Mouse (Mus musculus): Measurements from ENCODE around the gene Ppp2r5d. TPM values are rescaled to one million over a fixed set of nuclear protein-coding genes. Genes with fewer than 3 reads are reported as not detected.

Gene Ppp2r5d
- polyA plus RNA-seq, 1 experiment from 2014 or later, result 51.0 TPM

- Histone ChIP-seq H3K27ac (peak overlapping the region; percentile 97; the same call in 1 of the 2 replicates), H3K4me1 (replicated peaks; ENCODE audit: insufficient read depth, low read length) (peaks cover 23% of the 10 kb centered on the region; the same call in 1 of the 2 replicates), H3K9ac (ENCODE audit: low read depth, low read length) (peak overlapping the region; percentile 82; the same call in 1 of the 2 replicates), H3K4me2 (ENCODE audit: low read length) (peak overlapping the region; percentile 85), H3K9me3 (replicated peaks; ENCODE audit: low read length) (no peaks in the 10 kb centered on the region), H3K36me3 (ENCODE audit: insufficient read depth, low read length) (peaks cover 40% of the 10 kb centered on the region), H3K27me3 (ENCODE audit: insufficient read depth, low read length) (no peaks in the 10 kb centered on the region), H3K4me3 (replicated peaks; ENCODE audit: low read depth, low read length) (peak overlapping the region; percentile 69)
- DNase-seq (ENCODE audit: low spot score) (no peak), ATAC-seq (replicated peaks; ENCODE audit: low FRiP score, low read depth) (no peak)
- whole genome bisulfite sequencing, result 48% methylated on average over 20 of the region's 20 CpGs
- no peak for TF ChIP-seq CTCF (IDR thresholded peaks at IDR 0.05; ENCODE audit: low read depth)
Measured at GRCm38 (mm10) chr17:46651755-46652547, 53.0 kb downstream of the Ppp2r5d start.

- Histone ChIP-seq H3K4me1 (replicated peaks; ENCODE audit: insufficient read depth, low read length) (peaks cover 22% of the 10 kb centered on the region; the same call in 1 of the 2 replicates), H3K4me2 (ENCODE audit: low read length) (peak overlapping the region; percentile 85), H3K27ac (peak overlapping the region; percentile 97), H3K9ac (ENCODE audit: low read depth, low read length) (peak overlapping the region; percentile 82), H3K36me3 (ENCODE audit: insufficient read depth, low read length) (peaks cover 34% of the 10 kb centered on the region), H3K4me3 (replicated peaks; ENCODE audit: low read depth, low read length) (peak overlapping the region; percentile 69), H3K9me3 (replicated peaks; ENCODE audit: low read length) (no peaks in the 10 kb centered on the region), H3K27me3 (ENCODE audit: insufficient read depth, low read length) (no peaks in the 10 kb centered on the region)
- 61% methylated on average over 17 of the region's 17 CpGs for WGBS
- DNase-seq (ENCODE audit: low spot score), result no peak
- TF ChIP-seq CTCF (IDR thresholded peaks at IDR 0.05; ENCODE audit: low read depth), result no peak
- ATAC-seq (replicated peaks; ENCODE audit: low FRiP score, low read depth), result no peak
Measured at GRCm38 (mm10) chr17:46651292-46651691, 53.6 kb downstream of the Ppp2r5d start.

GRCm38 (mm10) chr17:46650232-46651031, 54.5 kb downstream of the Ppp2r5d start, which contains the start of gene Cul7:
TSS of gene Cul7 (plus strand) at chr17:46650337.
- TF ChIP-seq CTCF (IDR thresholded peaks at IDR 0.05; ENCODE audit: low read depth), result 0 out of 2 replicates have a peak, but pooled peaks have one; percentile 10
- WGBS, result under 1% methylated on average over 51 of the region's 58 CpGs
- peaks cover 20% of the 10 kb centered on the region; the same call in 1 of the 2 replicates for H3K4me1 ChIP-seq (replicated peaks; ENCODE audit: insufficient read depth, low read length)
- H3K4me2 ChIP-seq (ENCODE audit: low read length), result peak within 1 kb of the TSS; percentile 85
- peak within 1 kb of the TSS; percentile 69 for H3K4me3 ChIP-seq (replicated peaks; ENCODE audit: low read depth, low read length)
- peak within 1 kb of the TSS; percentile 82 for H3K9ac ChIP-seq (ENCODE audit: low read depth, low read length)
- ATAC-seq (replicated peaks; ENCODE audit: low FRiP score, low read depth) (peak; percentile 89), DNase-seq (ENCODE audit: low spot score) (peak; percentile 99)
- peaks cover 25% of the 10 kb centered on the region for H3K36me3 ChIP-seq (ENCODE audit: insufficient read depth, low read length)
- no peaks in the 10 kb centered on the region for H3K9me3 ChIP-seq (replicated peaks; ENCODE audit: low read length)
- no peaks in the 10 kb centered on the region for H3K27me3 ChIP-seq (ENCODE audit: insufficient read depth, low read length)
- H3K27ac ChIP-seq, result peak within 1 kb of the TSS; percentile 97

GRCm38 (mm10) chr17:46649811-46650210, 55.1 kb downstream of the Ppp2r5d start:
- Histone ChIP-seq H3K27me3 (ENCODE audit: insufficient read depth, low read length) (no peaks in the 10 kb centered on the region), H3K4me2 (ENCODE audit: low read length) (peak overlapping the region; percentile 85), H3K36me3 (ENCODE audit: insufficient read depth, low read length) (peaks cover 22% of the 10 kb centered on the region), H3K27ac (peak overlapping the region; percentile 97), H3K4me3 (replicated peaks; ENCODE audit: low read depth, low read length) (peak overlapping the region; percentile 69), H3K9ac (ENCODE audit: low read depth, low read length) (peak overlapping the region; percentile 82; the same call in 1 of the 2 replicates), H3K4me1 (replicated peaks; ENCODE audit: insufficient read depth, low read length) (peaks cover 20% of the 10 kb centered on the region; the same call in 1 of the 2 replicates), H3K9me3 (replicated peaks; ENCODE audit: low read length) (no peaks in the 10 kb centered on the region)
- DNase-seq (ENCODE audit: low spot score) (no peak), ATAC-seq (replicated peaks; ENCODE audit: low FRiP score, low read depth) (no peak)
- no peak for TF ChIP-seq CTCF (IDR thresholded peaks at IDR 0.05; ENCODE audit: low read depth)
- WGBS, result 21% methylated on average over 15 of the region's 15 CpGs

- H3K4me1 ChIP-seq (replicated peaks; ENCODE audit: insufficient read depth, low read length), result peaks cover 27% of the 10 kb centered on the region; the same call in 1 of the 2 replicates
- no peak for ATAC-seq (replicated peaks; ENCODE audit: low FRiP score, low read depth)
- no peak for DNase-seq (ENCODE audit: low spot score)
Measured at GRCm38 (mm10) chr17:46648436-46648835, 56.5 kb downstream of the Ppp2r5d start.

GRCm38 (mm10) chr17:46647279-46647678, 57.6 kb downstream of the Ppp2r5d start:
- H3K4me2 ChIP-seq (ENCODE audit: low read length), result peak overlapping the region; percentile 71; the same call in 1 of the 2 replicates
- H3K36me3 ChIP-seq (ENCODE audit: insufficient read depth, low read length), result peaks cover 11% of the 10 kb centered on the region
- H3K27ac ChIP-seq, result no peak overlapping the region
- H3K9me3 ChIP-seq (replicated peaks; ENCODE audit: low read length), result no peaks in the 10 kb centered on the region
- no peak overlapping the region for H3K4me3 ChIP-seq (replicated peaks; ENCODE audit: low read depth, low read length)
- no peak overlapping the region for H3K9ac ChIP-seq (ENCODE audit: low read depth, low read length)
- no peak for TF ChIP-seq CTCF (IDR thresholded peaks at IDR 0.05; ENCODE audit: low read depth)
- DNase-seq (ENCODE audit: low spot score) (no peak), ATAC-seq (replicated peaks; ENCODE audit: low FRiP score, low read depth) (no peak)
- 90% methylated on average over 7 of the region's 7 CpGs for WGBS
- H3K27me3 ChIP-seq (ENCODE audit: insufficient read depth, low read length), result no peaks in the 10 kb centered on the region
- H3K4me1 ChIP-seq (replicated peaks; ENCODE audit: insufficient read depth, low read length), result peaks cover 25% of the 10 kb centered on the region; the same call in 1 of the 2 replicates

More at GRCm38 (mm10) chr17:46648436-46648835, 56.5 kb downstream of the Ppp2r5d start:
- H3K4me3 ChIP-seq (replicated peaks; ENCODE audit: low read depth, low read length), result no peak overlapping the region
- H3K36me3 ChIP-seq (ENCODE audit: insufficient read depth, low read length), result peaks cover 16% of the 10 kb centered on the region
- H3K4me2 ChIP-seq (ENCODE audit: low read length), result no peak overlapping the region
- H3K9ac ChIP-seq (ENCODE audit: low read depth, low read length), result no peak overlapping the region
- WGBS, result 85% methylated on average over 9 of the region's 9 CpGs
- H3K9me3 ChIP-seq (replicated peaks; ENCODE audit: low read length), result no peaks in the 10 kb centered on the region
- no peak for TF ChIP-seq CTCF (IDR thresholded peaks at IDR 0.05; ENCODE audit: low read depth)
- H3K27me3 ChIP-seq (ENCODE audit: insufficient read depth, low read length), result no peaks in the 10 kb centered on the region
- no peak overlapping the region for H3K27ac ChIP-seq

Data from kidney, postnatal 0 days (tissue).